Mouse (Mus musculus): Measurements from ENCODE around the gene Snx21.

Snx21 gene

GRCm38 (mm10) chr2:164785481-164786387 is at the start of gene Snx21:
Snx21 (plus strand) TSS chr2:164785823.
- peak; percentile 83 for DNase-seq (ENCODE audit: low read depth, low spot score)

GRCm38 (mm10) chr2:164737377-164738090 is 48.1 kb upstream of the Snx21 start:
- DNase-seq (ENCODE audit: low read depth, low spot score) = no peak

- DNase-seq (ENCODE audit: low read depth, low spot score) = no peak
Observed at GRCm38 (mm10) chr2:164739876-164740275, 45.7 kb upstream of the Snx21 start.

- DNase-seq (ENCODE audit: low read depth, low spot score) = no peak
Observed at GRCm38 (mm10) chr2:164744987-164745386, 40.6 kb upstream of the Snx21 start.

- peak; percentile 96 for DNase-seq (ENCODE audit: low read depth, low spot score)
Observed at GRCm38 (mm10) chr2:164745843-164746479, 39.7 kb upstream of the Snx21 start, which contains the start of the genes Wfdc3 and Dnttip1. Wfdc3 (minus strand) TSS chr2:164745931. Dnttip1 (plus strand) TSS chr2:164745983.

- no peak for DNase-seq (ENCODE audit: low read depth, low spot score)
Observed at GRCm38 (mm10) chr2:164746693-164747092, 38.9 kb upstream of the Snx21 start.

- no peak for DNase-seq (ENCODE audit: low read depth, low spot score)
Observed at GRCm38 (mm10) chr2:164748191-164748590, 37.4 kb upstream of the Snx21 start.

GRCm38 (mm10) chr2:164748991-164749390 is 36.6 kb upstream of the Snx21 start:
- DNase-seq (ENCODE audit: low read depth, low spot score) = no peak

GRCm38 (mm10) chr2:164752454-164752853 is 33.2 kb upstream of the Snx21 start:
- no peak for DNase-seq (ENCODE audit: low read depth, low spot score)

GRCm38 (mm10) chr2:164754105-164754504 is 31.5 kb upstream of the Snx21 start:
- DNase-seq (ENCODE audit: low read depth, low spot score) = no peak

- no peak for DNase-seq (ENCODE audit: low read depth, low spot score)
Observed at GRCm38 (mm10) chr2:164754800-164755199, 30.8 kb upstream of the Snx21 start.

- DNase-seq (ENCODE audit: low read depth, low spot score) = no peak
Observed at GRCm38 (mm10) chr2:164757841-164758240, 27.8 kb upstream of the Snx21 start.

- no peak for DNase-seq (ENCODE audit: low read depth, low spot score)
Observed at GRCm38 (mm10) chr2:164758692-164759091, 26.9 kb upstream of the Snx21 start.

- no peak for DNase-seq (ENCODE audit: low read depth, low spot score)
Observed at GRCm38 (mm10) chr2:164760059-164760833, 25.4 kb upstream of the Snx21 start.

- peak; percentile 48 for DNase-seq (ENCODE audit: low read depth, low spot score)
Observed at GRCm38 (mm10) chr2:164761502-164761901, 24.1 kb upstream of the Snx21 start.

GRCm38 (mm10) chr2:164761971-164762370 is 23.7 kb upstream of the Snx21 start:
- no peak for DNase-seq (ENCODE audit: low read depth, low spot score)

GRCm38 (mm10) chr2:164762593-164762992 is 23.0 kb upstream of the Snx21 start:
- DNase-seq (ENCODE audit: low read depth, low spot score) = no peak

GRCm38 (mm10) chr2:164765841-164766240 is 19.8 kb upstream of the Snx21 start:
- DNase-seq (ENCODE audit: low read depth, low spot score) = no peak

GRCm38 (mm10) chr2:164767812-164768540 is 17.6 kb upstream of the Snx21 start:
- DNase-seq (ENCODE audit: low read depth, low spot score) = no peak

- peak; percentile 100 for DNase-seq (ENCODE audit: low read depth, low spot score)
Observed at GRCm38 (mm10) chr2:164769258-164770037, 16.2 kb upstream of the Snx21 start, which contains the start of gene Ube2c. Ube2c (plus strand) TSS chr2:164769898.

Data from ZHBTc4 (cell line).